Mouse (Mus musculus): ENCODE results near the gene Fbxo28. TPM values are rescaled to one million over a fixed set of nuclear protein-coding genes. Genes with fewer than 3 reads are reported as not detected.

The Fbxo28 gene
- polyA plus RNA-seq (2014; fragmentation: Nextera tagmentation; extraction: Ambion mirVana) = 33.0 and 33.3 TPM in 2 replicates

DNA sequence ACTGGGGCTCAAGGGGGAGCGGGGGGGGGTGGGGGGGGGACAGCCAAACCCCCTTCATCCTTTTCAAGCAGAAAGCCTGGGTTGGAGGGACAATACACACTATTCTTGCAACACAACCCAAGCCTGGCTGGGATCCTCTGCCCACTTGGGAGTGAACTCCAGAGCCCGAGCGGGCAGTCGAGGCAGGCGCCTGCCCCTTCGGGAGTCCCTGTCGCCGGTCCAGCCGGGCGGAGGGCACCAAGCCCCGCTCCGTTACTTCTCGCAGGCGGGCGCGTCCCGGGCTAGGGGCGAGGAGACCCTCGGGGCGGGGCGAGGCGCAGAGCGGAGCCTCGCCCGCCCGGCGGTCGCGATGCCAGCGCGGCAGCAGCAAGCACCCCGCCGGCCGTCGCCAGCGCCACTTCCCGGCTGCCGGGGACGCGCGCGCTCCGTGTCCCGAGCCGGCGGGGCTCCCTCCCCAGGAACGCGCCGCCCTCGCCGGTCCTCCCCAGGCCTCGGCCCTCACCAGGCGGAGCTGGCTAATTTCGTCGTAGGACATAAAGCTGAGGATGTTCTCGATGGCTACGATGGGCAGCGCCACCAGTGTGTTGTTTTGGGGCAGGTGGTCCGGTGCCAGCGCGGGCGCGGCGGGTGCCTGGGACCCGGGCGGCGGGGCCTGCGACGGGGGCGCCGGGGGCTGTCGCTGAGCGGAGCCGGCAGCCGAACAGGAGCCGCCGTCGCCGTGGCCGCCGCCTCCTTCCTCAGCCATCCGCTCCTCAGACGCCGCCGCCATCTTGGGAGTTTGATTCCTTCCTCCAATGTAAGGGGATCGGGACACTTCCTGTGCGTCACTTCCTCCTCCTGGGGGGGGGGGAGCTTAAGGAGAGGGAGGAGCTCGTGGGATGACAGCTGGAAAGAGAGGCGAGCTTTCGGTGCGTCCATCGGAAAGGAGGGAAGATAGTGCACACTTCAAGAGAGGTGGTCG, at the start of gene Fbxo28:
TSS of gene Fbxo28 (minus strand) at position 809 of the 961 bp plus-strand sequence.
- peak within 1 kb of the TSS; percentile 93 for H3K4me3 ChIP-seq (ENCODE audit: low read depth, low read length)
- H3K4me2 ChIP-seq (ENCODE audit: low read depth) = peak within 1 kb of the TSS; percentile 72
- no peaks in the 10 kb centered on the region for H3K36me3 ChIP-seq (ENCODE audit: control insufficient read depth, insufficient read depth, low read length)
- DNase-seq (ENCODE audit: low spot score) (peak; percentile 92), ATAC-seq (ENCODE audit: insufficient read depth, low FRiP score, low TSS enrichment) (peak; percentile 95)
- H3K9ac ChIP-seq (ENCODE audit: low read length) = peak within 1 kb of the TSS; percentile 96
- no peaks in the 10 kb centered on the region for H3K9me3 ChIP-seq (ENCODE audit: control insufficient read depth, low read length)
- peak within 1 kb of the TSS; percentile 51; the same call in 1 of the 2 replicates for H3K27ac ChIP-seq (ENCODE audit: low read depth, low read length)
- H3K4me1 ChIP-seq (ENCODE audit: control insufficient read depth, insufficient read depth, low read length) = peaks cover 11% of the 10 kb centered on the region; the same call in 1 of the 2 replicates
- H3K27me3 ChIP-seq (ENCODE audit: control insufficient read depth, insufficient read depth, low read length) = no peaks in the 10 kb centered on the region
- WGBS = 1% methylated on average over 76 of the region's 93 CpGs

DNA sequence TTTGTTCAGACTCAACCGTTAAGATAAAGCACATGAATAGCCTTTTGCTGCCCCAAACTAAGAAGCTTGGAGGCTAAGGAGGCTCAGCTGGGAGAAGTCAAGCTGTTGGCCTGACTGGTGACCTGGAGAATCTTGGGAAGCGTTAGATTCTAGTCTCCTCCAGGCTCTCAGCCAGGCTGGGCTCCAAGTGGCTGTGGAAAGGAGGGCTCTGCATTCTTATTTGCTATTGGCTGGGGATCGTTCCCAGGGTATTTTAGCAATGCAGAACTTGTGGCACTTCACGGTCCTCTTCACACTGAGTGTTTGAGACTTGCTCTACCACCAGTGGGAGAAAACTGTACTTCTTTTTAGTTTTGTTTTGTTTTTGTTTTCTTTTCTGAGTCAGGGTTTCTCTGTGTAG, 47.3 kb upstream of the Fbxo28 start:
- Histone ChIP-seq H3K9me3 (ENCODE audit: control insufficient read depth, low read length) (no peaks in the 10 kb centered on the region), H3K4me3 (ENCODE audit: low read depth, low read length) (no peak overlapping the region), H3K27me3 (ENCODE audit: control insufficient read depth, insufficient read depth, low read length) (no peaks in the 10 kb centered on the region), H3K36me3 (ENCODE audit: control insufficient read depth, insufficient read depth, low read length) (no peaks in the 10 kb centered on the region), H3K9ac (ENCODE audit: low read length) (no peak overlapping the region), H3K4me2 (ENCODE audit: low read depth) (no peak overlapping the region), H3K27ac (ENCODE audit: low read depth, low read length) (no peak overlapping the region), H3K4me1 (ENCODE audit: control insufficient read depth, insufficient read depth, low read length) (no peaks in the 10 kb centered on the region)
- 72% methylated on average over 4 of the region's 4 CpGs for WGBS
- DNase-seq (ENCODE audit: low spot score) = no peak
- ATAC-seq (ENCODE audit: insufficient read depth, low FRiP score, low TSS enrichment) = no peak

DNA sequence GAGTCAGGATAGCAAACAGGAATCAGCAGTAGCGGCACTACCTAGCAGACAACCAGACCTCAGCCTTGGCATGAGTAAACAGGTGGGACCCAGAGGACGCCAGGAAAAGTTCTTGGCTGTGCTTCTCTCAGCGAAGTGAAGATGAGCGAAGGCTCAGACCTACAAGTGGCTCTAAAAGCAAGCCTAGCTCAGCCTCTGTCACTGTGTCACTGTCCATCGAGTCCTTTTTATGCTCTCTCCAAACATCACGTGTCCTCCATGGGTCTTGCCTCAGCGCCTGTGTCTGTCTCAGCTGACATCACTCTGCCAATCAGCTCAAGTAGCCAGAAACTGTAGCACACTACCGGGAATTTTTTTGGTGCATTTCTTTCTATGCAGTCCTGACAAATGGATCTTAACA, 45.0 kb upstream of the Fbxo28 start:
- 94% methylated on average over 8 of the region's 8 CpGs for WGBS
- Histone ChIP-seq H3K27ac (ENCODE audit: low read depth, low read length) (no peak overlapping the region), H3K27me3 (ENCODE audit: control insufficient read depth, insufficient read depth, low read length) (no peaks in the 10 kb centered on the region), H3K9ac (ENCODE audit: low read length) (no peak overlapping the region), H3K9me3 (ENCODE audit: control insufficient read depth, low read length) (no peaks in the 10 kb centered on the region), H3K4me1 (ENCODE audit: control insufficient read depth, insufficient read depth, low read length) (no peaks in the 10 kb centered on the region), H3K4me3 (ENCODE audit: low read depth, low read length) (no peak overlapping the region), H3K4me2 (ENCODE audit: low read depth) (no peak overlapping the region), H3K36me3 (ENCODE audit: control insufficient read depth, insufficient read depth, low read length) (no peaks in the 10 kb centered on the region)
- DNase-seq (ENCODE audit: low spot score) (no peak), ATAC-seq (ENCODE audit: insufficient read depth, low FRiP score, low TSS enrichment) (no peak)

DNA sequence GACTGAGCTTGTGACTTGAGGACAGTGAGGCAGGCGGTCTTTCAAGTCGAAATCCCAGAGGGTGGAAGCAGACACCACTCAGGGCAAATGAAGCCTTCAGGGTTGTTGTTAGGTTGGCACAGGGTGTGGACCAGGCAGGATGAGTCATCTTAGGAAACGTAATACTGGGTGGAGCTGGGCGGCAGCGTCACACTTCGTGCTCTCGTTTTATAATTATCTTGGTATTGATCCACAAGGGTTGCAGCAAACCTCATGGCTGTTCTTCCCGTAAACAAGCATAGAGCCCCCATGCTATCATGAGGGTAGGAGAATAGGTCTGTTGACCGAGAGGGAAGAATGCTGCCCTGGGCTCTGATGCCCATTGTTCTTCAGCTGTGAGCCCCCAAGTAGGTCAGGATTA, 41.7 kb upstream of the Fbxo28 start:
- H3K4me1 ChIP-seq (ENCODE audit: control insufficient read depth, insufficient read depth, low read length) = no peaks in the 10 kb centered on the region
- 76% methylated on average over 9 of the region's 9 CpGs for WGBS
- ATAC-seq (ENCODE audit: insufficient read depth, low FRiP score, low TSS enrichment) = no peak
- H3K36me3 ChIP-seq (ENCODE audit: control insufficient read depth, insufficient read depth, low read length) = no peaks in the 10 kb centered on the region
- no peaks in the 10 kb centered on the region for H3K9me3 ChIP-seq (ENCODE audit: control insufficient read depth, low read length)
- no peak overlapping the region for H3K4me3 ChIP-seq (ENCODE audit: low read depth, low read length)
- H3K9ac ChIP-seq (ENCODE audit: low read length) = no peak overlapping the region
- H3K4me2 ChIP-seq (ENCODE audit: low read depth) = no peak overlapping the region
- no peak for DNase-seq (ENCODE audit: low spot score)
- H3K27ac ChIP-seq (ENCODE audit: low read depth, low read length) = no peak overlapping the region
- H3K27me3 ChIP-seq (ENCODE audit: control insufficient read depth, insufficient read depth, low read length) = no peaks in the 10 kb centered on the region

DNA sequence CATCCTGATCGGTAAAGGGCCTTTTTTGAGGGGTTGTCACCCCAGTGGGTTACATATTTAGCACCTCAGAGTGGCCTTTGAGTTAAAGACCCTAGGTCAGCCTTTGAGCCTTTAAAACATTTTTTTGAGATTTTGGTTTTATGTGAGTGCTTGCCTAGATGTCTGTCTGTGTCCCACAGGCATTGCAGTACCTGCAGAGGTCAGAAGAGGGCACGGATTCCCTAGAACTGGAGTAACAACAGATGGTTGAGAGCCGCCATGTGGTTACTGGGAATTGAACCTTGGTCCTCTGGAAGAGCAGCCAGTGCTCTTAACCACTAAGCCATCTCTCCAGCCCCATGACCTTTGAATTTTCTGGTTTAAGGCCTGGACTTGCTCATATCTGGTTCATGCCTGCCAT, 39.9 kb upstream of the Fbxo28 start:
- Histone ChIP-seq H3K4me1 (ENCODE audit: control insufficient read depth, insufficient read depth, low read length) (no peaks in the 10 kb centered on the region), H3K27me3 (ENCODE audit: control insufficient read depth, insufficient read depth, low read length) (no peaks in the 10 kb centered on the region), H3K4me2 (ENCODE audit: low read depth) (no peak overlapping the region), H3K4me3 (ENCODE audit: low read depth, low read length) (no peak overlapping the region), H3K36me3 (ENCODE audit: control insufficient read depth, insufficient read depth, low read length) (no peaks in the 10 kb centered on the region), H3K9me3 (ENCODE audit: control insufficient read depth, low read length) (no peaks in the 10 kb centered on the region), H3K9ac (ENCODE audit: low read length) (no peak overlapping the region), H3K27ac (ENCODE audit: low read depth, low read length) (no peak overlapping the region)
- ATAC-seq (ENCODE audit: insufficient read depth, low FRiP score, low TSS enrichment) = no peak
- no peak for DNase-seq (ENCODE audit: low spot score)
- WGBS = 72% methylated on average over 3 of the region's 3 CpGs

DNA sequence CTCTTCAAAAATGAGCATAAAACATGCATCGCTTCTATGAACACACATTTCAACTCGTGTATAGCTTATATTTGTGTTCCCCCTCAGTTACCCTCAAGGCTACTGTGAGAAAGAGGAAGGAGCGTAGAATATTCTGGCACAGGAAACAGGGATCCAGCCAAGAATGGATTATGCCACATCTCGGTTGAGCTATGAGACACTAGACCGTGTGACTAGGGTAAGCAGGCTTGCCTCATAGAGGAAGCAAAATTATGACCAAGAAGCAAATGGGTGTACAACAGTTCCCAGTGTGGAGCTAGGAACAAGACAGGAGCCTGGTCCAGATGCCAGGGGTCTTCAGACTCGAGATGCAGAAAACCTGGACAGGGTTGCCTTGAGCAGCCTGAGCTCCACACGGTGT, 39.3 kb upstream of the Fbxo28 start:
- Histone ChIP-seq H3K4me2 (ENCODE audit: low read depth) (no peak overlapping the region), H3K27me3 (ENCODE audit: control insufficient read depth, insufficient read depth, low read length) (no peaks in the 10 kb centered on the region), H3K27ac (ENCODE audit: low read depth, low read length) (no peak overlapping the region), H3K9me3 (ENCODE audit: control insufficient read depth, low read length) (no peaks in the 10 kb centered on the region), H3K36me3 (ENCODE audit: control insufficient read depth, insufficient read depth, low read length) (no peaks in the 10 kb centered on the region), H3K9ac (ENCODE audit: low read length) (no peak overlapping the region), H3K4me3 (ENCODE audit: low read depth, low read length) (no peak overlapping the region), H3K4me1 (ENCODE audit: control insufficient read depth, insufficient read depth, low read length) (no peaks in the 10 kb centered on the region)
- no peak for DNase-seq (ENCODE audit: low spot score)
- 87% methylated on average over 7 of the region's 7 CpGs for WGBS
- no peak for ATAC-seq (ENCODE audit: insufficient read depth, low FRiP score, low TSS enrichment)

DNA sequence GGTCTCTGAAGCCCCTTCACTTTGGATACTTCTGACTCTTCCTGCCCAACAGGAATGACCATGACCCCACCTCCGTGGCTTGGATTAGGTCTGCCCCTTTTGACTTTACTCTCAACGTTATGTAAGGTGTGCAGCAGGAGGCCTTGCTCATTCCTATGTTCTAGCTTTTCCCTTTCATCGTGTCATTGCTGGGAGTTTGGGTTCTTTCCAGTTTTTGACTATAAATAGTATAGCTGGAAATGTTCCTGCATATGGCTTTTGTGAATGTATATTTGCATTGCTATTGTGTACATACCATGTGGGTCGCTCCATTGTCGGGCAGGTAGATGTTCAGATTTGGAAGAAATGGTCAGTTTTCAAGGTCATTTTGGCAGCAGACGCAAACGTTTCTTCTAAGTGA, 37.4 kb upstream of the Fbxo28 start:
- Histone ChIP-seq H3K4me1 (ENCODE audit: control insufficient read depth, insufficient read depth, low read length) (no peaks in the 10 kb centered on the region), H3K9ac (ENCODE audit: low read length) (no peak overlapping the region), H3K27me3 (ENCODE audit: control insufficient read depth, insufficient read depth, low read length) (no peaks in the 10 kb centered on the region), H3K4me2 (ENCODE audit: low read depth) (no peak overlapping the region), H3K36me3 (ENCODE audit: control insufficient read depth, insufficient read depth, low read length) (no peaks in the 10 kb centered on the region), H3K4me3 (ENCODE audit: low read depth, low read length) (no peak overlapping the region), H3K27ac (ENCODE audit: low read depth, low read length) (no peak overlapping the region), H3K9me3 (ENCODE audit: control insufficient read depth, low read length) (no peaks in the 10 kb centered on the region)
- no peak for ATAC-seq (ENCODE audit: insufficient read depth, low FRiP score, low TSS enrichment)
- no peak for DNase-seq (ENCODE audit: low spot score)
- WGBS = 85% methylated on average over 7 of the region's 7 CpGs

DNA sequence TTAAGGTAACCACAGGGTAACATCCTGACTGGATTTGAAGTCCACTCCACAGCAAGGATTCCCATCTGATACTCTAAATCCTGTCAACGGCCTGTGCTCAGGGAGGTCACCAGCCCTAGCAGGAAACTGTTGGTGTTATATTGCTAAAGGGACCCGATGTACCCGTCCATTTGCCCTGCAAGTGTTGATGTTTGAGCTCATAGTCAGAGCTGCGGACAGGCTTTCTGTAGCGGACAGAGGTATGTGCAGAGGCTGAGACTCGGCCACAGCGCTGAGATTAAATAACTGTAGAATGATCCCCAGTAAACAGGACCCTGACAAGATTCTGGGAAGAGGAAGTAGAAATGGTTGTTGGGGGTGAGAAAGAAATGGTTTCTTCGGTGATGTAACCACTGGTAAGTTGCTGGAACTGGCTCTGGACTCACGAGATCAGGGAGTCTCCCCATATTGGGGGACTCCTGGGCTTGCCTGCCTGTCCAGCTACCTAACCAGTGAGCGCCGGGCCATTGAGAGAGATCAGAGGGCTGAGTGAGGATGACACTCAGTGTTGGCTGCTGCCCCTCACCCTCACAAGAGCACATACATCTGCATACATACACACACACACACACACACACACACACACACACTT, 36.9 kb upstream of the Fbxo28 start:
- H3K4me1 ChIP-seq (ENCODE audit: control insufficient read depth, insufficient read depth, low read length) = no peaks in the 10 kb centered on the region
- ATAC-seq (ENCODE audit: insufficient read depth, low FRiP score, low TSS enrichment) = no peak
- no peaks in the 10 kb centered on the region for H3K27me3 ChIP-seq (ENCODE audit: control insufficient read depth, insufficient read depth, low read length)
- 81% methylated on average over 11 of the region's 11 CpGs for WGBS
- H3K36me3 ChIP-seq (ENCODE audit: control insufficient read depth, insufficient read depth, low read length) = no peaks in the 10 kb centered on the region
- H3K4me3 ChIP-seq (ENCODE audit: low read depth, low read length) = no peak overlapping the region
- H3K9ac ChIP-seq (ENCODE audit: low read length) = no peak overlapping the region
- DNase-seq (ENCODE audit: low spot score) = no peak
- no peak overlapping the region for H3K27ac ChIP-seq (ENCODE audit: low read depth, low read length)
- H3K4me2 ChIP-seq (ENCODE audit: low read depth) = no peak overlapping the region
- no peaks in the 10 kb centered on the region for H3K9me3 ChIP-seq (ENCODE audit: control insufficient read depth, low read length)

Data from neural tube, embryonic 11.5 days (tissue).